Mouse (Mus musculus): ENCODE data around the gene Agap2.
A peak's percentile ranks its signal among the peaks of the same experiment; 100 is the strongest.

Gene Agap2

GRCm38 (mm10) chr10:127075080-127075479, at the start of gene Agap2:
TSS of gene Agap2 (plus strand) at chr10:127075284.
- peak; percentile 58 to 63 for DNase-seq (ENCODE audit: low spot score in 2 of 2)

DNA sequence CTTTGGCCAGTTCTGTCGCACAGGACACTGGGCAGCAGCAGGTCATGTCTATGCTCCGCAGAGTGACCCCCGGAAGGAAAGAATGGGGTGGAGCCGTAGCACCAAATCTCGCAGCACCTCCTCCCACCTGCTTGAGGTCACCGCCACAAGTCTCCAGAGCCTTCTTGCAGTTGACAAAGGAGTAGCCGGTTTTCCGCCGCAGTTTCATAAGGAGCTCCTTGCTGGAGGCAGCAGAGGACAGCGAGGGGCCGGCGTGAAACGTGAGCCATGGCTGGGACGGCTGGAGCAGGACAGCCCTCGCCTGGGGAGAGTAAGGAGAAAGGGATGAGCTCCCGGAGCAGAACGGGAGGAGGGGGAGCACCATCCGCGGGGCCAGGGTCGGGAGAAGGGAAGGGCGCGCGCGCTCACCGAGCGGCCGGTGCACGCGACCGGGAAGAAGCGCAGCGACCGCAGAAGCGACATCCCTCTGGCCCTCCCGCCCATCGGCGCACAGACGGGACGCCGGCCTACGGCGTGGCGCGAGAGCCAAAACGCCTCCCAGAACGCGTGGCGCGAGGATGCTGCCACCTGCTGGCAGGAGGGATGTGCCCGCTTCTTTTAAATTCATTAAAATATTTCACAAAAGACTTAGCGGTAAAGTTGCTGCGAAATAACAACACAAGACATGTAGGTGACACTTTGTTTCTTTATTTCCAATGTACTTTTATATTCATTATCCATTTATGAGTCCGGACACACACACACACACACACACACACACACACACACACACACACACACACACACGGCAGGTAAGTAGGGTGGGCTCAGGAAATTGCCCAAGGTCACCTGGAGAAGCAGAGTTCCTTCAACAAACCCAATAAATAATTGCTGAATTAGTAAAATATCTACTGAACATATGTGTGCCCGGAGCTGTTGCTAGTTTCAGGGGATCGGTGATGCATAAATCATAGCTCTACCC, 44.5 kb upstream of the Agap2 start, which contains the start of gene Tsfm:
TSS of gene Tsfm (minus strand) at position 505 of the 961 bp plus-strand sequence.
- DNase-seq (ENCODE audit: low spot score in 2 of 2) = peak; percentile 84 to 91

GRCm38 (mm10) chr10:127033301-127033741, 41.8 kb upstream of the Agap2 start:
- no peak for DNase-seq (ENCODE audit: low spot score in 2 of 2)

- DNase-seq (ENCODE audit: low spot score in 2 of 2) = no peak
Measured at GRCm38 (mm10) chr10:127036273-127036672, 38.8 kb upstream of the Agap2 start.

DNA sequence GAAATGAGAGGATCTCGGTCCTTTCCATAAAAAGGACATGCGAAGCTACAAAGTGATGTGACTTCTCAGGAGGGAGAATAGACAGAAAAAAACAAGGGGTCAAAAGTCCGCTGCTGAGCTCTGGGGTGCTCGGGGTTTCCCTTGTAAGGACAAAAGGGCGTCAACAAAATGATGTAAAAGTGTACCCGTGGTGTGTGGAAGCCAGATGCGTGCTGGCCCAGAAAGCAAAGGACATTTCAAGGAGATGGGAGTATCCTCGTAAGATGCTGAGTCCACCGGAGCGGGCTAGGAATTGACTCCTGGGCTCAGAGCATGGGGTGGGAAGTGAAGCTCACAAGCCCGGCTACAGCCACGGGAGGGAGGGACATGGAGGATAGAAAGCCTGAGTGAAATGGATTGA, 37.4 kb upstream of the Agap2 start:
- no peak for DNase-seq (ENCODE audit: low spot score in 2 of 2)

- DNase-seq (ENCODE audit: low spot score in 2 of 2) = no peak
Measured at GRCm38 (mm10) chr10:127040569-127041214, 34.4 kb upstream of the Agap2 start.

- no peak for DNase-seq (ENCODE audit: low spot score in 2 of 2)
Measured at GRCm38 (mm10) chr10:127041274-127041766, 33.8 kb upstream of the Agap2 start, which contains the start of the genes Mettl1 and Eef1akmt3. TSS of gene Mettl1 (plus strand) at chr10:127041414. TSS of gene Eef1akmt3 (minus strand) at chr10:127041513.

DNA sequence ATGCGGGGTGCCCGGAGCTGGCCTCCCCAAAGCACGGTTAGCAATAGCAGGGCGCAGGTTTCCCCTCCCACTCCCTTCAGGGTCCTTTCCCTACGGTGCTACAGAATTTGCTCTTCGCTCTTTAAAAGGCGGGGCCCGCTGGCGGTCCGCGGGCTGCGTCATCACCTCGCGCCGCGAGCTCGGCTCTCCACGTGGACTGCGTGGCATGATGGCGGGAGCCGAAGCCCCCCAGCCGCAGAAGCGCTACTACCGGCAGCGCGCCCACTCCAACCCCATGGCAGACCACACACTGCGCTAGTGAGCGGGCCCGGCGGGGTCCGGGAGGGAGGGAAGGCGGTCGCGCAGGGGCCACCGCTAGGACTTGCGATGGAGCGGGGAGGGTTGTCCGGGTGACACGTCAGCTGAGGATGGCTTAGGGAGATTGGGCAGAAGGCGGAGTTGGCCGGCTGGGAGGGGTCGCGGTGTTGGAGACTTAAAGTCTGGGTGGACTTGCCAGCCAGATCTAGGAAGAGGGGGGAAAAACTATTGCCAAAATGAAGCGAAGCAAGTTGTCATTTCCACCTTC, 33.2 kb upstream of the Agap2 start:
- DNase-seq (ENCODE audit: low spot score in 2 of 2) = peak; percentile 55 to 76

GRCm38 (mm10) chr10:127042468-127043115, 32.5 kb upstream of the Agap2 start:
- DNase-seq (ENCODE audit: low spot score in 2 of 2) = no peak

DNA sequence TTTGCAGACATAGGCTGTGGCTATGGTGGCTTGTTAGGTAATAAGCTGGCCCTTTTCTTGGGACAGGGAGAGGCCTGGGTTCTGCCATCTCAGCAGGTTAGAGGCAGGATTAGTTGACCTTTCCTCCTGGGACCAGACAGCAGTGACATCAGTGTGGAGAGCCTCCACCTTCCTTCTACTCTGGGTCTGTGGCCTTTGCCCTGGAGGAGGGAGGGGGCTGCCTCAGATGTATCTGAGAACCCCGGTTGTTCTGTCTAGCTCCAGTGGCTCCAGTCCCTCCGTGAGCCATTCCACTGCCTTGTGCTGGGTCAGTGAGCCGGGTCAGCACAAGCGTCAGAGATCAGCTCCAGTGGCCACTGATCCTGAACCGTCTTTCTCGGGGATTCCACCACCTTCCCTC, 31.9 kb upstream of the Agap2 start:
- DNase-seq (ENCODE audit: low spot score in 2 of 2) = no peak

DNA sequence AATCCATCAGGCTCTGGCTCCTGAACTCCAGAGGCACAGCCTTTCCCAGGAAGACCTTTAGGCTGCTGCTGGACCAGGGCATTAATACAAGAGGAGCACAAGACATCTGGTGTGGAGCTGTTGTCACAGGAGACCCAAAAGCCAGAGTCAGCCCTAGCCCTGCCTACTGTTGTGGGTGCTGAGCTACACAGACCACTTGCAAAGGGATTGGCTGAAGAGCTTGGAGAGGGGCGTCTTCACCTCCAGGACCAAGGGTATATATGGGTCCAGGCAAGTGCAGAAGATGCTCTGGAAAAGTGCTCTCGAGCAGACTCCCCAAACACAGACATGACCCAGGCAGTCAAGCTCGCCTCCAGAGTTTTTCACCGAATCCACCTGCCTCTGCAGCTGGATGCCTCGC, 27.1 kb upstream of the Agap2 start, which contains the start of gene Cyp27b1:
TSS of gene Cyp27b1 (plus strand) at position 297 of the 400 bp plus-strand sequence.
- DNase-seq (ENCODE audit: low spot score in 2 of 2) = no peak

DNA sequence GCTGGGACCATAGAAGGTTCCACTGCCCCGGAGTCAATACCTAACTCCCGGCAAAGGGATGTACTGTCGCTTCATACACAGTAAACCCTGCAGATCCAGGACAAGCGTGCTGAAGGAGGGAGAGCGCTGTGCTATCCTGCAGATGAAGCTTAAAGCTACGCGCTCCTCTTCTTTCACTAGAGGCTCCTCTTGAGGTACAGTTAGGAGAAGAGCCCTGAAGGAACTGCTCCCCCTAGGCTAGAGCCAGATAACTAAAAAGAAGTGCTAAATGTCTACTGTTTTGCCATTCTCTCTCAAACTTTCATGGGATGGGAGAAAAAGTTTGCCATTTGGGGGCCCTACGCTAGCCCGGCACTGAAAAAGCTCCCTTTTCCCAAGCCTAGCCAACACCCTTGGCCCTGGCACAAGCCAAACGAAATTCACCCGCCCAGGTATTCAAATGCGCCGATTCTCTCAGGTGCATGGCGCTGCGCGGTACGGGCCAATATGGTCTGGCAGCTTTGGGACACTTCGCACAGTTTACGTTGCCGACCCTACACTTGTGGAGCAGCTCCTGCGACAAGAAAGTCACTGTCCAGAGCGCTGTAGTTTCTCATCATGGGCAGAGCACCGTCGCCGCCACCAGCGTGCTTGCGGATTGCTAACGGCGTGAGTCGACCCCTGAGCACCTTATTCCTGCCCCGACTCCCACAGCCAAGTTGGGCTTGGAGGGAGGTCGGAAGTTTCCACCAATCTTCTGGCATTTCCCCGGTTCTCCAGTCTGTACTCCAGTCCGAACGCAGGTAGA, 26.3 kb upstream of the Agap2 start:
- DNase-seq (ENCODE audit: low spot score in 2 of 2) = no peak

- no peak for DNase-seq (ENCODE audit: low spot score in 2 of 2)
Measured at GRCm38 (mm10) chr10:127049395-127050118, 25.5 kb upstream of the Agap2 start.

GRCm38 (mm10) chr10:127050119-127050474, 25.0 kb upstream of the Agap2 start:
- DNase-seq (ENCODE audit: low spot score in 2 of 2) = no peak

- no peak for DNase-seq (ENCODE audit: low spot score in 2 of 2)
Measured at GRCm38 (mm10) chr10:127054646-127055045, 20.4 kb upstream of the Agap2 start.

GRCm38 (mm10) chr10:127055406-127055805, 19.7 kb upstream of the Agap2 start:
- DNase-seq (ENCODE audit: low spot score in 2 of 2) = no peak

DNA sequence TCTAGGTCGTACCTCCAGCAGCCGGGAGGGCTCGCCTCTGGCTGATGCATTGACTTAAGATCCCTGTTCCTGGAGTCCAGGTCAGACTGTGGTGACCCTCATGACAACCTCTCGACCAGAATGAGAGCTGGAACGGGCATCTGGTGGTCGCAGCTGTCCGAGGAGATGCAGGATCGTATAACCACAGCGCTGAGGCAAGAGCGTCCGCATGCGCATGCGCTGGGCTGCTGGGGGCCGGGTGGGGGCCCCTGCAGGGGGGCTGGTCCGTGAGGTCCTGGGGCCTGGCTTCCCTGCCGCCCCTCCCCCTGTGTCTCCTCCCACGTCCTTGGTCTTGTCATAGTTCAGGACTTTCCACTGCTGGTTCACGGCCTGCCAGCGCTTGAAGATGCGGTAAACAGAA, 18.6 kb upstream of the Agap2 start:
- no peak for DNase-seq (ENCODE audit: low spot score in 2 of 2)

- DNase-seq (ENCODE audit: low spot score in 2 of 2) = peak; percentile 55 to 72
Measured at GRCm38 (mm10) chr10:127058161-127058560, 16.9 kb upstream of the Agap2 start.

GRCm38 (mm10) chr10:127058708-127059107, 16.4 kb upstream of the Agap2 start:
- DNase-seq (ENCODE audit: low spot score in 2 of 2) = no peak

Data from spleen, postnatal 14 days (tissue).